Mouse (Mus musculus) liver, adult 2 months (tissue): ENCODE data around the gene Xrn2. TPM values are rescaled to one million over a fixed set of nuclear protein-coding genes. Genes with fewer than 3 reads are reported as not detected.
"Not testable (repeated sequence)": the region's sequence is repeated elsewhere in the genome, so short reads cannot be mapped to it uniquely, and the experiment has no call there.

Experiments
- DNase-seq: peaks from one replicate; pipeline ENCODE4 v3.0.0-alpha.2; 2011; ENCODE audit warnings: low read depth, low spot score; ENCODE audit errors: extremely low read depth
- H3K27ac ChIP-seq: fragments of 200-500 bp; replicated peaks from 2 replicates; pipeline ENCODE4 v1.5.1; 2012; ENCODE audit warnings: low read depth, mild to moderate bottlenecking, control low read depth, inconsistent platforms, low read length; ENCODE audit not compliant: insufficient read depth
- H3K27me3 ChIP-seq: fragments of 200-500 bp; 2 replicates; pipeline ENCODE4 v1.6.1; 2012; ENCODE audit warnings: mild to moderate bottlenecking, moderate library complexity, low read length, inconsistent platforms; ENCODE audit not compliant: control insufficient read depth, insufficient read depth
- H3K36me3 ChIP-seq: fragments of 200-500 bp; 2 replicates; pipeline ENCODE4 v1.6.1; 2012; ENCODE audit warnings: low read length, inconsistent platforms; ENCODE audit not compliant: control insufficient read depth, insufficient read depth
- H3K4me1 ChIP-seq: fragments of 200-500 bp; 2 replicates; pipeline ENCODE4 v1.6.1; 2011; ENCODE audit warnings: low read length; ENCODE audit not compliant: control insufficient read depth, insufficient read depth
- H3K4me3 ChIP-seq: fragments of 200-500 bp; 2 replicates; pipeline ENCODE4 v1.5.1; 2011; ENCODE audit warnings: low read depth, mild to moderate bottlenecking, control low read depth, low read length, moderate library complexity; ENCODE audit not compliant: insufficient read depth
- H3K79me2 ChIP-seq: fragments of 200-500 bp; 2 replicates; pipeline ENCODE4 v1.6.1; 2012; ENCODE audit warnings: inconsistent platforms, mild to moderate bottlenecking, low read length, moderate library complexity; ENCODE audit not compliant: control insufficient read depth, insufficient read depth
- H3K9ac ChIP-seq: fragments of 200-500 bp; 2 replicates; pipeline ENCODE4 v1.6.1; 2012; ENCODE audit warnings: low read depth, mild to moderate bottlenecking, control low read depth, inconsistent platforms, low read length
- CTCF ChIP-seq: fragments of 200-500 bp; IDR thresholded peaks from 2 replicates; pipeline ENCODE4 v1.5.1; 2011; ENCODE audit warnings: low read depth, low read length, control low read depth
- POLR2A ChIP-seq: fragments of 200-500 bp; IDR thresholded peaks from 2 replicates; pipeline ENCODE4 v1.6.1; 2011; ENCODE audit warnings: low read length, control low read depth; ENCODE audit not compliant: insufficient read depth; ENCODE audit errors: extremely low read depth
- WGBS: fragments of 180-500 bp; shearing (Covaris S2); methylation state at CpG from one replicate; pipeline ENCODE4 v1.1.7; 2018; 5-methylcytosine and 5-hydroxymethylcytosine counted together
- polyA plus RNA-seq: library from polyadenylated mRNA; depleted of rRNA; stranded (reverse); fragments of >200 nt; gene quantifications from 2 replicates; pipeline ENCODE4 v1.2.3, GENCODE M21; 2012
- total RNA-seq: library from RNA; depleted of rRNA; stranded (reverse); fragments of >200 nt; gene quantifications from 2 replicates; pipeline ENCODE4 v1.2.3, GENCODE M21; 2014

Gene Xrn2
- total and polyA plus RNA-seq, 2 experiments, result 14.5 to 57.9 TPM

- Histone ChIP-seq H3K27me3 (no peaks in the 10 kb centered on the region), H3K79me2 (peaks cover 10% of the 10 kb centered on the region; the same call in 1 of the 2 replicates), H3K9ac (peak overlapping the region; percentile 63), H3K27ac (peak overlapping the region; percentile 66), H3K4me3 (peak overlapping the region; percentile 85), H3K36me3 (no peaks in the 10 kb centered on the region), H3K4me1 (peaks cover 10% of the 10 kb centered on the region)
- TF ChIP-seq POLR2A (no peak), CTCF (no peak)
- WGBS, result 12% methylated on average over 7 of the region's 7 CpGs
- no peak for DNase-seq
Observed at GRCm38 (mm10) chr2:147012141-147012622, 614 bp upstream of the Xrn2 start.

- H3K4me3 ChIP-seq, result peak overlapping the region; percentile 85
- peaks cover 10% of the 10 kb centered on the region; the same call in 1 of the 2 replicates for H3K79me2 ChIP-seq
- H3K27me3 ChIP-seq, result no peaks in the 10 kb centered on the region
- peak; percentile 93 for DNase-seq
- peak overlapping the region; percentile 90 for H3K9ac ChIP-seq
- no peaks in the 10 kb centered on the region for H3K36me3 ChIP-seq
- whole genome bisulfite sequencing, result under 1% methylated on average over 59 of the region's 59 CpGs
- TF ChIP-seq CTCF (no peak), POLR2A (no peak)
- H3K4me1 ChIP-seq, result peaks cover 10% of the 10 kb centered on the region
- peak overlapping the region; percentile 98 for H3K27ac ChIP-seq
Observed at GRCm38 (mm10) chr2:147013194-147013969, 586 bp downstream of the Xrn2 start.

GRCm38 (mm10) chr2:147014101-147014886, 1.5 kb downstream of the Xrn2 start:
- TF ChIP-seq POLR2A (no peak), CTCF (no peak)
- WGBS, result 5% methylated on average over 15 of the region's 15 CpGs
- peak overlapping the region; percentile 22 for H3K27ac ChIP-seq
- H3K9ac ChIP-seq, result no peak overlapping the region
- H3K4me3 ChIP-seq, result peak overlapping the region; percentile 85
- H3K27me3 ChIP-seq, result no peaks in the 10 kb centered on the region
- DNase-seq, result peak; percentile 83
- peaks cover 14% of the 10 kb centered on the region; the same call in 1 of the 2 replicates for H3K79me2 ChIP-seq
- peaks cover 11% of the 10 kb centered on the region for H3K4me1 ChIP-seq
- no peaks in the 10 kb centered on the region for H3K36me3 ChIP-seq

DNA sequence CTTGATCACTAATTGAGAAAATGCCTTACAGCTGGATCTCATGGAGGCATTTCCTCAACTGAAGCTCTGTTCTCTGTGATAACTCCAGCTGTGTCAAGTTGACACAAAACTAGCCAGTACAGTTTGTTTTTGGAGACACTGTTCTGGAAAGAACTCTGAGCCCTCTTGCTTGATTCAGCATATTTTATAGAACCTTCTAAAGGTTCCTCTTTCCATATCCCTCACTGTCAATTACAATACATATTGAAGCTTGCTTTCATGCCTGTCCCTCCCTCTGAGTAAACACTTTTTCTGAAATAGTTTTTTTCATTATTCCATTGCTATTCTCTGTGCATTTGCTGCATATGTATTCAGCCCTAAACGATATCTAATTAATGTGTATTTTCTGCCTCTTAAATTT, 9.2 kb downstream of the Xrn2 start:
- not testable (repeated sequence) for H3K27me3 ChIP-seq, H3K27ac ChIP-seq, H3K4me3 ChIP-seq, H3K9ac ChIP-seq, H3K4me1 ChIP-seq
- DNase-seq, result peak; percentile 28
- Histone ChIP-seq H3K79me2 (peaks cover 20% of the 10 kb centered on the region; the same call in 1 of the 2 replicates), H3K36me3 (peaks cover 15% of the 10 kb centered on the region)
- WGBS, result 89% methylated on average over 1 of the region's 1 CpGs

DNA sequence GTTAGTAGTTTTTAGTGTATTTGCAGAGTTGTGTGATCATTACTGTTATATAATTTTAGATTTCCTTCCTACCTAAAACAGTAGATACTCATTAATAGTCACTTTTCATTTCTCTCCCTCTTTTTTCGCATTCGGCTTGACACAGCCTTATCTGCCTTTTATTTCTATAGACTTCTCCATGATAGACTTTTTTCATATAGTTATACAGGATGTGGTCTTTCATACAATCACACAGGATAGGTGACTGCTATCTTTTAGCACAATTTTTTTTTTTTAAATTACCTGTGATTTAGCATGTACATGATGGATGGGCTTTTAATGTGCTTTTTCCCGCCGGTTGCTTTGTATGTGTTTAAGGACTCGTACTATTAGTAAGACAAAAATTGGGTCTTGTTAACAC, 10.3 kb downstream of the Xrn2 start:
- H3K4me3 ChIP-seq, result no peak overlapping the region

More for the DNA sequence above, 10.3 kb downstream of the Xrn2 start:
- H3K27me3 ChIP-seq, result no peaks in the 10 kb centered on the region
- whole genome bisulfite sequencing, result 90% methylated on average over 5 of the region's 5 CpGs
- DNase-seq, result no peak
- no peak overlapping the region for H3K9ac ChIP-seq
- no peak for TF ChIP-seq CTCF
- TF ChIP-seq POLR2A, result no peak
- no peak overlapping the region for H3K27ac ChIP-seq
- H3K79me2 ChIP-seq, result peaks cover 20% of the 10 kb centered on the region; the same call in 1 of the 2 replicates
- peaks cover 7% of the 10 kb centered on the region for H3K4me1 ChIP-seq
- H3K36me3 ChIP-seq, result peaks cover 21% of the 10 kb centered on the region
